Mouse (Mus musculus) central nervous system, embryonic 11.5 days (tissue): ENCODE results near the gene Vmn1r103. TPM values are rescaled to one million over a fixed set of nuclear protein-coding genes. Genes with fewer than 3 reads are reported as not detected.

Source experiments
- polyA plus RNA-seq: library from polyadenylated mRNA; depleted of rRNA; stranded (reverse); fragments of >200 nt; gene quantifications from 2 replicates; pipeline ENCODE4 v1.2.3, GENCODE M21; 2012; rRNA removed

Vmn1r103 gene
- polyA plus RNA-seq, result not detected in 2 replicates

GRCm38 (mm10) chr7:20510434-20510833 lies at the start of gene Vmn1r103:
Vmn1r103 (minus strand) TSS chr7:20510534.

DNA sequence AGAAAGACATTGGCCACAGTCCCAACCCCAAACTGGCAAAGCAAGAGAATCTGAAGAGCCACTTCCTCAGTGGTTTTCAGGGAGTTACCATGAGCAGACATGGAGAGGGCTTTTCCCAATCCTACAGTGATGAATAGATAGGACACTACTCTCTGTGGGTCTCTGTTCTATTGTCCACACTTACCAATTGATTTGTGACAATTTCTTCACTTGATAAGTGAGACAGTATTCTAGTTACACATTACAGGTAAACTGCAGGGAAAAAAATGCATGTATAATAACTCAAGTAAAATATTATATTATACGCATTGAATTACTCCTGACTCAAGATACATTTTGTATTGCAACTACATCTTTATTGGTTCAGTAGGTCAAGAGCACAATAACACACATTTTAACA lies 35.3 kb upstream of the Vmn1r103 start, which contains the start of gene Gm5726:
Gm5726 (minus strand) TSS at position 101 of the 400 bp plus-strand sequence.

DNA sequence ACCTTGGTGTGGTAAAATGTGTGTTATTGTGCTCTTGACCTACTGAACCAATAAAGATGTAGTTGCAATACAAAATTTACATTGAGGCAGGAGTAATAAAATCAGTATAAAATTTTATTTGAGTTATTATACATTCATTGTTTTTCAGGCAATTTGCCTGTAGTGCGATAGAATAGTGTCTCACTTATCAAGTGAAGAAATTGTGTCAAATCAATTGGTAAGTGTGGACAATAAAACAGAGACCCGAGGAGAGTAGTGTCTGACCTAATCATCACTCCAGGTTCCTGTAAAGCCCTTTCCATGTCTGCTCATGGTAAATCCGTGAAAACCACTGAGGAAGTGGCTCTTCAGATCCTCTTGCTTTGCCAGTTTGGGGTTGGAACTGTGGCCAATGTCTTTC lies 23.2 kb upstream of the Vmn1r103 start, which contains the start of gene Vmn1r104:
Vmn1r104 (plus strand) TSS at position 301 of the 400 bp plus-strand sequence.

DNA sequence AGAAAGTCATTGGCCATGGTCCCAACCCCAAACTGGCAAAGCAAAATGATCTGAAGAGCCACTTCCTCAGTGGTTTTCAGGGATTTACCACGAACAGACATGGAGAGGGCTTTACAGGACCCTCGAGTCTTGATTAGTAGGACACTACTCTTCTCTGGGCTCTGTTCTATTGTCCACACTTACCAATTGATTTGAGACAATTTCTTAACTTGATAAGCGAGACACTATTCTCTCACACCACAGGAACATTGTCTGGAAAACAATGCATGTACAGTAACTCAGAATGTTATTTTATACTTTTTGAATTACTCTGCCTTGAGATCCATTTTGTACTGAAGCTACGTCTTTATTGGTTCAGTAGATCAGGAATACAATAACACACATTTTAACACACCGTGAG lies 35.5 kb downstream of the Vmn1r103 start, which contains the start of gene Gm10670:
Gm10670 (minus strand) TSS at position 101 of the 400 bp plus-strand sequence.

Other genes starting within 250 kb of the Vmn1r103 start
- not detected in 2 replicates for gene Gm5890, start 247.7 kb downstream of the Vmn1r103 start, polyA plus RNA-seq
- gene Gm4133, start 176.5 kb downstream of the Vmn1r103 start, polyA plus RNA-seq, result not detected in 2 replicates
- not detected in 2 replicates for gene Gm5728, start 135.1 kb downstream of the Vmn1r103 start, polyA plus RNA-seq
- not detected in 2 replicates for gene Vmn1r100, start 92.6 kb downstream of the Vmn1r103 start, polyA plus RNA-seq
- gene Vmn1r101, start 67.9 kb downstream of the Vmn1r103 start, polyA plus RNA-seq, result not detected in 2 replicates
- gene Gm10670, start 35.6 kb downstream of the Vmn1r103 start, polyA plus RNA-seq, result not detected in 2 replicates
- gene Vmn1r104, start 23.3 kb upstream of the Vmn1r103 start, polyA plus RNA-seq, result not detected in 2 replicates
- gene Gm5726, start 35.2 kb upstream of the Vmn1r103 start, polyA plus RNA-seq, result not detected in 2 replicates
- gene Gm4141, start 65.7 kb upstream of the Vmn1r103 start, polyA plus RNA-seq, result not detected in 2 replicates
- not detected in 2 replicates for gene Gm4513, start 88.5 kb upstream of the Vmn1r103 start, polyA plus RNA-seq
- gene Vmn1r107, start 158.4 kb upstream of the Vmn1r103 start, polyA plus RNA-seq, result not detected in 2 replicates
- gene Vmn1r111, start 192.7 kb upstream of the Vmn1r103 start, polyA plus RNA-seq, result not detected in 2 replicates
- gene Gm10668, start 220.1 kb upstream of the Vmn1r103 start, polyA plus RNA-seq, result not detected in 2 replicates